Mouse (Mus musculus) MEL (cell line): ENCODE results near the gene Sidt2. TPM values are rescaled to one million over a fixed set of nuclear protein-coding genes. Genes with fewer than 3 reads are reported as not detected.

Experiments used
- DNase-seq: peaks from one replicate; pipeline ENCODE4 v3.0.0; 2011; ENCODE audit warnings: low read depth, low spot score
- H3K27ac ChIP-seq: 2 replicates; pipeline ENCODE4 v1.5.1; 2012; ENCODE audit warnings: low read depth, mild to moderate bottlenecking, control low read depth, low read length, moderate library complexity; ENCODE audit not compliant: control insufficient read depth
- H3K27me3 ChIP-seq, 2 experiments: fragments of 150-350 bp in 1 of 2; sonication (generic) in 1 of 2; 2 replicates each; pipeline ENCODE4 v1.6.1; 2012; ENCODE audit warnings: low read length in 2 of 2, mild to moderate bottlenecking in 2 of 2, improper control_type of control experiment in 1 of 2, moderate library complexity in 1 of 2; ENCODE audit not compliant: insufficient read depth in 2 of 2, control insufficient read depth in 1 of 2
- H3K36me3 ChIP-seq, 2 experiments: 2 replicates each; pipeline ENCODE4 v1.6.1; 2012 to 2014; ENCODE audit warnings: low read length in 2 of 2, improper control_type of control experiment in 1 of 2, inconsistent platforms in 1 of 2, mild to moderate bottlenecking in 1 of 2; ENCODE audit not compliant: insufficient read depth in 2 of 2, control insufficient read depth in 1 of 2
- H3K4me1 ChIP-seq, 2 experiments: fragments of 150-350 bp in 1 of 2; sonication (generic) in 1 of 2; 2 replicates each; pipeline ENCODE4 v1.6.1; 2012; ENCODE audit warnings: low read length in 2 of 2, improper control_type of control experiment in 1 of 2, mild to moderate bottlenecking in 1 of 2; ENCODE audit not compliant: insufficient read depth in 2 of 2, control insufficient read depth in 1 of 2
- H3K4me3 ChIP-seq, 2 experiments: fragments of 150-350 bp in 1 of 2; sonication (generic) in 1 of 2; 2 replicates each; pipeline ENCODE4 v1.5.1; 2012; ENCODE audit warnings: low read depth in 2 of 2, low read length in 2 of 2, mild to moderate bottlenecking in 2 of 2, moderate library complexity in 2 of 2, control low read depth in 1 of 2, improper control_type of control experiment in 1 of 2; ENCODE audit not compliant: control insufficient read depth in 1 of 2, insufficient read depth in 1 of 2
- H3K79me2 ChIP-seq: 2 replicates; pipeline ENCODE4 v1.6.1; 2012; ENCODE audit warnings: mild to moderate bottlenecking, low read length, moderate library complexity; ENCODE audit not compliant: control insufficient read depth, poor library complexity, insufficient read depth
- H3K9ac ChIP-seq: 2 replicates; pipeline ENCODE4 v1.6.1; 2012; ENCODE audit warnings: low read depth, mild to moderate bottlenecking, control low read depth, low read length, moderate library complexity; ENCODE audit not compliant: control insufficient read depth, poor library complexity, severe bottlenecking
- H3K9me3 ChIP-seq: fragments of 150-350 bp; sonication (generic); replicated peaks from 2 replicates; pipeline ENCODE4 v1.6.1; 2012; ENCODE audit warnings: mild to moderate bottlenecking, low read length, improper control_type of control experiment, moderate library complexity; ENCODE audit not compliant: insufficient read depth
- CHD1 ChIP-seq: IDR thresholded peaks from 2 replicates; pipeline ENCODE4 v1.6.1; 2012; ENCODE audit warnings: low read depth, mild to moderate bottlenecking, inconsistent platforms, low read length, improper control_type of control experiment
- CTCF ChIP-seq, 3 experiments: IDR thresholded peaks in 2 of 3; conservative IDR thresholded peaks in 1 of 3; 2 replicates each; pipeline ENCODE4 v1.5.1; 2011 to 2012; ENCODE audit warnings: low read length in 3 of 3, low read depth in 2 of 3, mild to moderate bottlenecking in 2 of 3, improper control_type of control experiment in 1 of 3, inconsistent platforms in 1 of 3, mixed read lengths in 1 of 3, moderate library complexity in 1 of 3; ENCODE audit not compliant: control insufficient read depth in 1 of 3, insufficient read depth in 1 of 3, poor library complexity in 1 of 3, severe bottlenecking in 1 of 3
- E2F4 ChIP-seq: IDR thresholded peaks from 2 replicates; pipeline ENCODE4 v1.6.1; 2011; ENCODE audit warnings: low read depth, low read length, improper control_type of control experiment, borderline replicate concordance
- ELF1 ChIP-seq: IDR thresholded peaks from 2 replicates; pipeline ENCODE4 v1.6.1; 2014; ENCODE audit warnings: low read depth, mild to moderate bottlenecking, inconsistent platforms, low read length, improper control_type of control experiment, moderate library complexity
- EP300 ChIP-seq, 2 experiments: IDR thresholded peaks; 2 replicates each; pipeline ENCODE4 v1.6.1; 2011; ENCODE audit warnings: improper control_type of control experiment in 2 of 2, low read length in 2 of 2, low read depth in 1 of 2, mild to moderate bottlenecking in 1 of 2
- ETS1 ChIP-seq: IDR thresholded peaks from 2 replicates; pipeline ENCODE4 v1.6.1; 2012; ENCODE audit warnings: low read depth, mild to moderate bottlenecking, inconsistent platforms, low read length, improper control_type of control experiment, moderate library complexity
- GABPA ChIP-seq: IDR thresholded peaks from 2 replicates; pipeline ENCODE4 v1.6.1; 2012; ENCODE audit warnings: low read depth, mild to moderate bottlenecking, inconsistent platforms, low read length, improper control_type of control experiment, moderate library complexity
- HCFC1 ChIP-seq: IDR thresholded peaks from 2 replicates; pipeline ENCODE4 v1.6.1; 2012; ENCODE audit warnings: low read depth, mild to moderate bottlenecking, inconsistent platforms, low read length, improper control_type of control experiment, moderate library complexity
- MAFK ChIP-seq: IDR thresholded peaks from 2 replicates; pipeline ENCODE4 v1.6.1; 2011; ENCODE audit warnings: low read depth, mild to moderate bottlenecking, low read length, improper control_type of control experiment, borderline replicate concordance
- MXI1 ChIP-seq: IDR thresholded peaks from 2 replicates; pipeline ENCODE4 v1.6.1; 2011; ENCODE audit warnings: mild to moderate bottlenecking, low read depth, low read length, improper control_type of control experiment
- MYB ChIP-seq: IDR thresholded peaks from 2 replicates; pipeline ENCODE4 v1.6.1; 2011; ENCODE audit warnings: mild to moderate bottlenecking, low read depth, low read length, improper control_type of control experiment
- MYC ChIP-seq: IDR thresholded peaks from 2 replicates; pipeline ENCODE4 v1.6.1; 2011; ENCODE audit warnings: low read depth, mild to moderate bottlenecking, low read length, improper control_type of control experiment, moderate library complexity
- NELFE ChIP-seq: IDR thresholded peaks from 2 replicates; pipeline ENCODE4 v1.6.1; 2011; ENCODE audit warnings: low read depth, low read length, improper control_type of control experiment
- POLR2A ChIP-seq, 2 experiments: IDR thresholded peaks; 2 replicates each; pipeline ENCODE4 v1.6.1; 2011 to 2012; ENCODE audit warnings: low read length in 2 of 2, mild to moderate bottlenecking in 2 of 2, control low read depth in 1 of 2, improper control_type of control experiment in 1 of 2, low read depth in 1 of 2, moderate library complexity in 1 of 2; ENCODE audit not compliant: control insufficient read depth in 1 of 2, insufficient read depth in 1 of 2, poor library complexity in 1 of 2
- POLR2AphosphoS2 ChIP-seq: IDR thresholded peaks from 2 replicates; pipeline ENCODE4 v1.6.1; 2011; ENCODE audit warnings: low read length, improper control_type of control experiment
- POLR2AphosphoS5 ChIP-seq: IDR thresholded peaks from 2 replicates; pipeline ENCODE4 v1.6.1; 2012; ENCODE audit warnings: low read depth, borderline replicate concordance, mild to moderate bottlenecking, inconsistent platforms, low read length, moderate library complexity, mixed read lengths
- SIN3A ChIP-seq: IDR thresholded peaks from 2 replicates; pipeline ENCODE4 v1.6.1; 2012; ENCODE audit warnings: low read length, improper control_type of control experiment, inconsistent platforms
- SMC3 ChIP-seq: IDR thresholded peaks from 2 replicates; pipeline ENCODE4 v1.6.1; 2011; ENCODE audit warnings: low read depth, low read length, improper control_type of control experiment
- TAL1 ChIP-seq: IDR thresholded peaks from 2 replicates; pipeline ENCODE4 v1.6.1; 2012; ENCODE audit warnings: mild to moderate bottlenecking, inconsistent platforms, low read length, moderate library complexity, mixed read lengths
- TCF12 ChIP-seq: IDR thresholded peaks from 2 replicates; pipeline ENCODE4 v1.6.1; 2014; ENCODE audit warnings: low read depth, mild to moderate bottlenecking, inconsistent platforms, low read length, improper control_type of control experiment, moderate library complexity
- USF1 ChIP-seq: IDR thresholded peaks from 2 replicates; pipeline ENCODE4 v1.6.1; 2014; ENCODE audit warnings: low read depth, mild to moderate bottlenecking, inconsistent platforms, low read length, improper control_type of control experiment, moderate library complexity
- ZKSCAN1 ChIP-seq: IDR thresholded peaks from 2 replicates; pipeline ENCODE4 v1.6.1; 2012; ENCODE audit warnings: low read depth, mild to moderate bottlenecking, inconsistent platforms, low read length, improper control_type of control experiment, moderate library complexity
- ZMIZ1 ChIP-seq: IDR thresholded peaks from 2 replicates; pipeline ENCODE4 v1.6.1; 2012; ENCODE audit warnings: low read depth, mild to moderate bottlenecking, inconsistent platforms, low read length, improper control_type of control experiment, moderate library complexity
- ZNF384 ChIP-seq: IDR thresholded peaks from 2 replicates; pipeline ENCODE4 v1.6.1; 2012; ENCODE audit warnings: low read depth, mild to moderate bottlenecking, inconsistent platforms, low read length, improper control_type of control experiment
- polyA plus RNA-seq, 2 experiments: library from polyadenylated mRNA; stranded (reverse) in 1 of 2; unstranded in 1 of 2; fragments of >175 nt in 1 of 2; fragments of >200 nt in 1 of 2; gene quantifications; 2 replicates each; pipeline versions ENCODE4 v1.2.1 to v1.2.4; 2012; ENCODE audit warnings: low replicate concordance in 2 of 2, low read depth in 1 of 2; ENCODE audit not compliant: insufficient read length in 2 of 2, insufficient read depth in 1 of 2, missing spikeins in 1 of 2
- total RNA-seq: library from RNA; depleted of rRNA; stranded (reverse); fragments of 300-350 nt; gene quantifications from 2 replicates; pipeline ENCODE4 v1.2.3, GENCODE M21; 2012

Sidt2 gene
- total and polyA plus RNA-seq, 3 experiments = 27.0 to 71.8 TPM; not detected in 1

GRCm38 (mm10) chr9:45935628-45936210 lies 19.3 kb downstream of the Sidt2 start, which contains the start of gene Tagln:
Gene Tagln (minus strand): TSS chr9:45936058.
- no peak within 1 kb of the TSS for H3K4me3 ChIP-seq
- no peaks in the 10 kb centered on the region for H3K4me1 ChIP-seq
- H3K79me2 ChIP-seq = no peaks in the 10 kb centered on the region
- DNase-seq = no peak
- no peaks in the 10 kb centered on the region for H3K9me3 ChIP-seq
- no peaks in the 10 kb centered on the region for H3K36me3 ChIP-seq
- no peaks in the 10 kb centered on the region for H3K27me3 ChIP-seq
- TF ChIP-seq MYB = no peak
- no peak for TF ChIP-seq E2F4
- TF ChIP-seq SIN3A = no peak
- no peak for TF ChIP-seq HCFC1
- TF ChIP-seq EP300 (IDR thresholded peaks at IDR 0.05; ENCODE audit: low read depth in 1 of 2, low read length in 2 of 2) = no peak
- H3K9ac ChIP-seq = no peak within 1 kb of the TSS
- no peak within 1 kb of the TSS for H3K27ac ChIP-seq

GRCm38 (mm10) chr9:45932571-45933415 lies 22.3 kb downstream of the Sidt2 start:
- H3K36me3 ChIP-seq = no peaks in the 10 kb centered on the region
- no peak overlapping the region for H3K4me3 ChIP-seq
- no peak for DNase-seq
- TF ChIP-seq SMC3 (no peak), ZKSCAN1 (no peak), TCF12 (no peak), MXI1 (no peak), HCFC1 (no peak), ELF1 (no peak), CHD1 (no peak), POLR2AphosphoS5 (no peak)
- H3K27ac ChIP-seq = no peak overlapping the region
- H3K4me1 ChIP-seq = no peaks in the 10 kb centered on the region
- no peaks in the 10 kb centered on the region for H3K27me3 ChIP-seq
- no peaks in the 10 kb centered on the region for H3K9me3 ChIP-seq
- H3K79me2 ChIP-seq = no peaks in the 10 kb centered on the region
- H3K9ac ChIP-seq = no peak overlapping the region

- no peak overlapping the region for H3K9ac ChIP-seq
- H3K9me3 ChIP-seq = no peaks in the 10 kb centered on the region
- no peaks in the 10 kb centered on the region for H3K27me3 ChIP-seq
- H3K27ac ChIP-seq = no peak overlapping the region
- H3K4me3 ChIP-seq = no peak overlapping the region
- peak; percentile 24 for DNase-seq
- H3K36me3 ChIP-seq = no peaks in the 10 kb centered on the region; a peak in 1 of 4 replicates
- H3K4me1 ChIP-seq = no peaks in the 10 kb centered on the region
- H3K79me2 ChIP-seq = no peaks in the 10 kb centered on the region
- TF ChIP-seq POLR2AphosphoS2 = no peak
- no peak for TF ChIP-seq MXI1
- TF ChIP-seq CTCF (IDR thresholded peaks at IDR 0.05 in 2 of 3, conservative IDR thresholded peaks at IDR 0.05 in 1 of 3; ENCODE audit: control insufficient read depth in 1 of 3, insufficient read depth in 1 of 3, low read depth in 2 of 3, low read length in 3 of 3, poor library complexity in 1 of 3, severe bottlenecking in 1 of 3) = no peak
- no peak for TF ChIP-seq GABPA
- no peak for TF ChIP-seq MYB
- no peak for TF ChIP-seq TAL1
- TF ChIP-seq USF1 = no peak
- TF ChIP-seq MAFK = no peak
- no peak for TF ChIP-seq ZMIZ1
- no peak for TF ChIP-seq ZNF384
- TF ChIP-seq CHD1 = no peak
- no peak for TF ChIP-seq ETS1
- TF ChIP-seq ZKSCAN1 = no peak
- TF ChIP-seq NELFE = no peak
- TF ChIP-seq POLR2A (IDR thresholded peaks at IDR 0.05; ENCODE audit: control insufficient read depth in 1 of 2, insufficient read depth in 1 of 2, low read depth in 1 of 2, low read length in 2 of 2, poor library complexity in 1 of 2) = no peak
- TF ChIP-seq MYC = no peak
- TF ChIP-seq EP300 (IDR thresholded peaks at IDR 0.05; ENCODE audit: low read depth in 1 of 2, low read length in 2 of 2) = no peak
Observed at GRCm38 (mm10) chr9:45931958-45932357, 23.1 kb downstream of the Sidt2 start.
